Mouse (Mus musculus) regulatory T cell (primary cell): ENCODE data around the gene Slc22a20.

Experiments
- in situ Hi-C: fragments of 300-600 bp; cut with MboI, MseI; formaldehyde crosslinking; loops from one replicate; pipeline ENCODE4 v1.15.1; 2025; ENCODE audit warnings: high pct_unique_total_duplicates

The Slc22a20 gene

GRCm38 (mm10) chr19:5924713-5925093, 61.2 kb downstream of the Slc22a20 start, which contains the start of gene Cdc42ep2:
Gene Cdc42ep2 (minus strand): TSS chr19:5924816.
- in situ Hi-C loops, result no loop called here

GRCm38 (mm10) chr19:5923990-5924712, 61.8 kb downstream of the Slc22a20 start:
- in situ Hi-C loops, result no loop called here

GRCm38 (mm10) chr19:5922963-5923362, 63.0 kb downstream of the Slc22a20 start:
- in situ Hi-C loops, result no loop called here

GRCm38 (mm10) chr19:5922119-5922942, 63.6 kb downstream of the Slc22a20 start:
- in situ Hi-C loops, result no loop called here

- in situ Hi-C loops, result no loop called here
These were observed 64.2 kb downstream of the Slc22a20 start for GRCm38 (mm10) chr19:5921715-5922114.
